Comparison of ENCODE assay signal across 8 mouse cellular contexts in the genomic region with DNA sequence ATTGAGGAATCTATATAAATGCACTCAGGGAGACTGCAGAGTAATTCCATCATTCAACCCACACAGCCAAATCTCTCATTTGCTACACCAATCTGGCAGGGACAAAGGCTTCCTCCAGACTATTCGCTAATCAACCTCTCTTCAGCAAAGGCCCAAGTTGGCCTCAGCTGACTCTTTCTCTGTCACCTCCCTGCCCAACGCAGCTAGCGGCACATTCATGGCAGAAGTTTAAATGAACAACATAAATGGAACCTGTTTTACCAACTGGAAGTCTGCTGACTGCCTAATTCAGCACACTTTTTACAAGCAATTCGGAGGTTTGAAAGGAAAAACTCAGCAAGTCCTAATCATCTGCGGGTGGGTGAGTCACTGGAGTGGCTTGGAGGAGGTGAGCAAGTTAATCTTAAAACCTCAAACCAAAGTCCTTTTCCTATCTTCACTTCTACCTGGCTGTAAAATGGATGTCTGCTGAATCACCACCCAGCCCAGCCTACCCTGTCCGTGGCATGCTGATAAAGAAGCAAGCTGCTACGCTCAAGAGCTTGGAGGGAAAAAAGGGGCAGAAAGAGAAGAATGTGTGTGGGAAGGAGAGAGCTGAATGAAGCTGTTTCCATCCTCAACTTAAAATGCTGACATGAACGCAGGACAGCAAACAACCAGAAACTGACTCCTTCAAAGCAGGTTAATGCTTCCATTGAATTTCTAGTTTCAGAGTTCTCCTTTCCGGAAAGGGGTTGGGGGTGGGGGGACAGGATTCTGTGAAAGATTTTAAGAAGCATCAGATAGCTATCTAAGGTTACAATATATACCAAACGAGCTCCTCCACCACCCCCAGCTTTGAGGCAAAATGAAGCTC.
DNase-seq lines count a peak whose midpoint lies in the region; ATAC-seq and TF ChIP-seq lines count a peak whose summit lies in the region.

No protein-coding gene starts in this region.

- peak; percentile 27 to 31 for DNase-seq in cerebellum, adult 2 months
- no peak for DNase-seq in cerebellum, postnatal 4 days (ENCODE audit: low spot score in 2 of 2)
- peak; percentile 4 for DNase-seq in urinary bladder, postnatal 14 days (ENCODE audit: low spot score)
- DNase-seq in urinary bladder, adult 2 months (ENCODE audit: low spot score) = no peak
- DNase-seq in liver, embryonic 13.5 days = no peak
- peak; percentile 6 for DNase-seq in telencephalon, adult 2 months (ENCODE audit: low read depth, low spot score)
- no peak for DNase-seq in ovary, postnatal 10 days (ENCODE audit: low spot score)

- H3K9ac ChIP-seq in hindbrain, embryonic 15.5 days = peak overlapping the region; percentile 53
- no peak overlapping the region for H3K9ac ChIP-seq in liver, embryonic 13.5 days

- no peak for TF ChIP-seq POLR2A in cerebellum, adult 2 months (IDR thresholded peaks at IDR 0.05; ENCODE audit: borderline replicate concordance, insufficient read depth, low read length)

- H3K4me2 ChIP-seq in hindbrain, embryonic 15.5 days = peak overlapping the region; percentile 52
- H3K4me2 ChIP-seq in liver, embryonic 13.5 days = peak overlapping the region; percentile 45

- H3K4me3 ChIP-seq in cerebellum, adult 2 months (replicated peaks; ENCODE audit: insufficient read depth, low read depth, low read length) = peak overlapping the region; percentile 66
- peak overlapping the region; percentile 46 for H3K4me3 ChIP-seq in hindbrain, embryonic 15.5 days
- peak overlapping the region; percentile 33 for H3K4me3 ChIP-seq in liver, embryonic 13.5 days (replicated peaks)

- no peaks in the 10 kb centered on the region; the same call in 1 of the 2 replicates for H3K4me1 ChIP-seq in cerebellum, adult 2 months (ENCODE audit: control insufficient read depth, insufficient read depth, low read length)
- H3K4me1 ChIP-seq in hindbrain, embryonic 15.5 days (replicated peaks) = no peaks in the 10 kb centered on the region; the same call in 1 of the 2 replicates
- 0 out of 2 replicates have a peak, but pooled peaks cover 6% of the 10 kb centered on the region for H3K4me1 ChIP-seq in liver, embryonic 13.5 days (replicated peaks)

- peak overlapping the region; percentile 83 for H3K27ac ChIP-seq in cerebellum, adult 2 months (ENCODE audit: insufficient read depth, low read length)
- H3K27ac ChIP-seq in hindbrain, embryonic 15.5 days (replicated peaks) = peak overlapping the region; percentile 88
- H3K27ac ChIP-seq in liver, embryonic 13.5 days = no peak overlapping the region

- no peak for TF ChIP-seq CTCF in cerebellum, adult 2 months (IDR thresholded peaks at IDR 0.05; ENCODE audit: borderline replicate concordance, insufficient read depth, low read depth, low read length)

- ATAC-seq in hindbrain, embryonic 15.5 days (ENCODE audit: low FRiP score, low read depth) = peak; percentile 24; the same call in 1 of the 2 replicates
- ATAC-seq in liver, embryonic 13.5 days (ENCODE audit: low read depth) = no peak

- H3K36me3 ChIP-seq in hindbrain, embryonic 15.5 days = no peaks in the 10 kb centered on the region
- no peaks in the 10 kb centered on the region for H3K36me3 ChIP-seq in liver, embryonic 13.5 days

- 7% methylated on average over 10 of the region's 10 CpGs for WGBS in cerebellum, adult 2 months
- WGBS in hindbrain, embryonic 15.5 days = 28% methylated on average over 10 of the region's 10 CpGs
- 31% methylated on average over 10 of the region's 10 CpGs for WGBS in liver, embryonic 13.5 days (ENCODE audit: insufficient replicate concordance)

- H3K27me3 ChIP-seq in cerebellum, adult 2 months (ENCODE audit: control insufficient read depth, insufficient read depth, low read length) = no peaks in the 10 kb centered on the region
- H3K27me3 ChIP-seq in hindbrain, embryonic 15.5 days = no peaks in the 10 kb centered on the region
- H3K27me3 ChIP-seq in liver, embryonic 13.5 days = no peaks in the 10 kb centered on the region

- H3K9me3 ChIP-seq in hindbrain, embryonic 15.5 days = no peaks in the 10 kb centered on the region
- H3K9me3 ChIP-seq in liver, embryonic 13.5 days (replicated peaks) = no peaks in the 10 kb centered on the region

Comparison
In these comparisons a context has a peak if more than half of its experiments do, and no peak if none do; other contexts are left out.
1. DNase-seq: peak in cerebellum, adult 2 months (2 of 2), urinary bladder, postnatal 14 days (single experiment) and telencephalon, adult 2 months (single experiment); none in cerebellum, postnatal 4 days (0 of 2), urinary bladder, adult 2 months (single experiment), liver, embryonic 13.5 days (single experiment) and ovary, postnatal 10 days (single experiment).
2. Peak in every context shown above with its lines, with median percentiles within 50 percentile points of each other: H3K4me3 ChIP-seq.